Mouse (Mus musculus) bone marrow macrophage, adult 2 months (primary cell): ENCODE measurements around the gene Il27.
"Not testable (repeated sequence)": the region's sequence is repeated elsewhere in the genome, so short reads cannot be mapped to it uniquely, and the experiment has no call there.

Experiments used
- CTCF ChIP-seq: IDR thresholded peaks from 2 replicates; pipeline ENCODE4 v1.5.1; 2012; ENCODE audit warnings: low read depth, mild to moderate bottlenecking, low read length, moderate library complexity
- POLR2A ChIP-seq: IDR thresholded peaks from 2 replicates; pipeline ENCODE4 v1.6.1; 2012; ENCODE audit warnings: mild to moderate bottlenecking, low read depth, low read length, borderline replicate concordance

GRCm38 (mm10) chr7:126643244-126643617 is 48.5 kb upstream of the Il27 start:
- TF ChIP-seq CTCF, POLR2A: not testable (repeated sequence)
